Mouse (Mus musculus) gonadal fat pad, adult 2 months (tissue): Measurements from ENCODE around the gene Adcy3. TPM values are rescaled to one million over a fixed set of nuclear protein-coding genes. Genes with fewer than 3 reads are reported as not detected.

Source experiments
- DNase-seq: peaks from one replicate; pipeline ENCODE4 v3.0.0-alpha.2; 2012; ENCODE audit warnings: low read depth
- polyA plus RNA-seq: library from polyadenylated mRNA; depleted of rRNA; stranded (reverse); fragments of >200 nt; gene quantifications from 2 replicates; pipeline ENCODE4 v1.2.3, GENCODE M21; 2012

The Adcy3 gene
- polyA plus RNA-seq, 1 experiment = 8.5 TPM

- DNase-seq = no peak
These were observed 47.6 kb downstream of the Adcy3 start for GRCm38 (mm10) chr12:4180507-4180906.

DNA sequence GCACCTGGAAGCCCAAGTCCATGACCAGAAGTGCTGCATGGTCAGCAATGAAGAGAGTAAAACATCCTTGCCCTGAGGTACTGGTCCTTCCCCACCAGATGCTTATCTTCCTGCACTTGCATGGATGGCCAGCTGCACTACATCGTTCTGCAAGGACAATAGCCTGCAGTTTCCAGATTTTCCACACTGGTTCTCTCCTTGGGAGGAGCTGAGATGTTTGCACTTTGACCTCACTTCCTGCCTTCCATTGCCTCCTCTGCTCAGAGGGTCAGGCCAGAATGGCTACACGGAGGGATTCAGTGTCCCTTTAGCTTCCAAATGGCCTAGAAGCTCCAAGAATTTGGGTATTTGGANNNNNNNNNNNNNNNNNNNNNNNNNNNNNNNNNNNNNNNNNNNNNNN lies 51.7 kb downstream of the Adcy3 start:
- no peak for DNase-seq

- peak; percentile 90 for DNase-seq
These were observed 55.5 kb downstream of the Adcy3 start for GRCm38 (mm10) chr12:4188171-4189059.

DNA sequence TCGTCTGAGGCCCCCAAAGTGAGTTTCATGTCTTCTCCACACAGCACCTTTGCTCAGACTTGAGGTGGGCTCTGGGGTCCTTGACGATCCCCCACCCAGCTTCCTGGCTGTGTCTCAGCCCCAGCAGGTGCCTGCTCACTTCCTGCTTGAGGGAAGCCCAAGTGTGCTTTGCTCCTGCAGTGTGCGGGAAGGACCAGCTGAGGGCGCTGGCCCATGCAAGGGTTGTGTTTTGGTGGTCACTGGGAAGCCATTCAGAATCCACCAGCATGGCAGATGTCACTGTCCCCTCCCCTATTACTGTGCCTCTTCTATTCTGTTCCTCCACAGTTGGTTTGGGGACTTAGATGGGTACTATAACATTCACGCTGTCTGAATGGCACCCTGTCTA lies 56.2 kb downstream of the Adcy3 start:
- no peak for DNase-seq

DNA sequence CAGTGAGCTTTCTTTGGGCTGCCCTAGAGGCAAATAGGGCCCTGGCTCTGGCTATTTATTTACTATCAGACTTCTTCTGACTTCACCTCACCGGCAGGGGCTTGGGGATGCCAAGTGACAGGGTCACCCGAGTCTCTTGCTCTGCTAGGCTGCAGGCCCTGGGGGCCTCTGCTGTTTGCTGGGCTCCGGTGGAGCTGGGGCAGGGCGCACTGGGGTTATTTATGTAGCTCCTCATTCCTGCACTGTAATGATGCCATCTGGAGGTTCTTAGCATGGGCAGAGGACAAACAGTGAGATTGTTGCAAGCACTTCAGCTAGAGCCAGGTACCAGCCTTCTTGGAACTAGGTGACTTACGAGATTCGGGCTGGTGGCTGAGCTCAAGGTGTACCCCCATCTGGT lies 59.6 kb downstream of the Adcy3 start:
- DNase-seq = no peak

- no peak for DNase-seq
These were observed 60.3 kb downstream of the Adcy3 start for GRCm38 (mm10) chr12:4193025-4193740.

DNA sequence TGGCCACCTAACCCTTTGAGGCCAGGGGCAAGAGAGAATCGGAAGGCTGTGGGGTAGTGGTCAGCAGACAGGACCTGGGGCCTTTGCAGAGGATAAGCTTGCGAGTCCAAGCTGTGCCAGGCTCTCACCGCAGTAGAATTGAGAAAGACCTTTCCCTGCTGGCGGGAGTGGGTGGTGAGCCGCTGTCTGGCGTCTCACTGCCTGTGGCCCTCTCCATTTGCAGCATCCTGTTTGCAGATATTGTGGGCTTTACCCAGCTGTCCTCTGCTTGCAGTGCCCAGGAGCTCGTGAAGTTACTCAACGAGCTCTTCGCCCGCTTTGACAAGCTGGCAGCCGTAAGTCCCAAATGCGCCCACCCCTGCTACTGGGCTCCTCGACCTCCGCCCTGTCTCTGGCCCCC lies 61.7 kb downstream of the Adcy3 start:
- DNase-seq = no peak

DNA sequence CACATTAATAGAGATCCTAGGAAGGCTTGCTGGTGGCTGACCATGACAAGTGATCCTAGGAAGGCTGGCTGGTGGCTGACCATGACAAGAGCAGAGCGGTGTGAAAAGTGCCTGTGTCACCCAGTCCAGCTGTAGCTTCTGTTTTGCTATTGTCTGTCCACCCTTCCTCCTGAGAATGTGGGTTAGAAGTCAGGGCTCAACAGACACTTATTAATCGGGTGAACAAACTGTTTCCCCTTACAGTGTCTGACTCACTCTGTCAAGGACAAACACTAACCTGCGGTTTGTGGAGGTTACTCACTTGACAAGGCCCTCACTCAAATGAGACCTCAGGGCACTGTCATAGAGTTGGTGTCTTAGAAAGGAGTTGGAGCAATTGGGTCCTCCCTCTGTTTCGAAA lies 65.8 kb downstream of the Adcy3 start:
- DNase-seq = no peak

- DNase-seq = no peak
These were observed 66.4 kb downstream of the Adcy3 start for GRCm38 (mm10) chr12:4199271-4199670.

DNA sequence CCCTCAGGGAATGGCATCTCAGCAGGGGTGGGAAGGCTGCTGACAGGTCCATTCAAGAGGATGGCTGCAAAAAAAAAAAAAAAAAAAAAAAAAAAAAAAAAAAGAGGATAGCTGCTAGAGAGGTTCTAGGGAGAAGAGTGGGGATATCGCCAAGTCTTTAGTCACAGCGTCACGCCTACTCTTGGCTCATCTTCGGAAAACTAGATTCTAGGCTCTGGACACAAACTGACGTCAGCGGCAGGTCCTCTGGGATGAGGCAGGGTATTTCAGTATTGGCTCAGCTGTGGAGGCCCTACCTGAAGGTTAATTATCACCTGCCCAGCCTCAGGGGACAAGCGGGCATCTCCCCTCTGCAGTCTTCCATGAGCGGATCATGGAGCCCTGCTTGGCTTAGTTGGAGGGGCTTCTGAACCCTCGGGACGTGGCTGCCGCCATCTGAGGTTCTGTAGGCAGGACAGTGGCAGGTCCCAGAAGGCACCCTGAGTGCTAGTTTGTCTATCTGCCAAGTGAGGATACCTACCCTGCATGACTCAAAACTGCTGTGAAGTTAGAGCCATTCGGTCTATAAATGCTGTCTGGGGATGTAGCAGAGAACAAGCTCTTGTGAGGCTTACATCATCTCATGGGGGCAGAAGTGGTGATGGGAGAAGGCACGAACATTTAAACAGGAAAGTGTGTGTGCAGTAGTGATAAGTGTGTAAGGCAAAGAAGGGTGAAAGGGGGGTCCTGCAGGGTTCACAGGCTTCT lies 68.7 kb downstream of the Adcy3 start:
- DNase-seq = no peak

DNA sequence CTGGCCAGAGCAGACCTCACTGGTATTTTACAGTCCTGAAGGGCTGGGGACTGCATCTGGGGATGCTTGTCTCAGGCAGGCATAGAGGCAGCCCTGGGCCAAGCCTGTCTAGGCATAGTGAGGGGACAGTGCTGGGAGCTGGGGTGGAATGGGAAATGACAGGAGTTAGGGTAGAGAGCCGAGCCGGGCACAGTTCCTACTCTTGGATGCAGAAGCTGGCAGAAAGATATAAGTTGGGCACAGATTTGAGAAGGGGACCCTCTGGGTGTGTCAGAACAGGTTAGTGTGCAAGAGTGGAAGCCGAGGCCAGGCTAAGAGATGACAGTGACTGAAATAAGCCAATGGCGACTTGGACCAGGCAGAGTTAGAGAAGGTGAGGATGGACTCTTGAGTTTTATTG lies 69.3 kb downstream of the Adcy3 start:
- no peak for DNase-seq

GRCm38 (mm10) chr12:4206106-4206505 lies 73.2 kb downstream of the Adcy3 start:
- DNase-seq = no peak

- DNase-seq = no peak
These were observed 75.7 kb downstream of the Adcy3 start for GRCm38 (mm10) chr12:4208405-4209133.

GRCm38 (mm10) chr12:4209196-4209595 lies 76.3 kb downstream of the Adcy3 start:
- DNase-seq = no peak

DNA sequence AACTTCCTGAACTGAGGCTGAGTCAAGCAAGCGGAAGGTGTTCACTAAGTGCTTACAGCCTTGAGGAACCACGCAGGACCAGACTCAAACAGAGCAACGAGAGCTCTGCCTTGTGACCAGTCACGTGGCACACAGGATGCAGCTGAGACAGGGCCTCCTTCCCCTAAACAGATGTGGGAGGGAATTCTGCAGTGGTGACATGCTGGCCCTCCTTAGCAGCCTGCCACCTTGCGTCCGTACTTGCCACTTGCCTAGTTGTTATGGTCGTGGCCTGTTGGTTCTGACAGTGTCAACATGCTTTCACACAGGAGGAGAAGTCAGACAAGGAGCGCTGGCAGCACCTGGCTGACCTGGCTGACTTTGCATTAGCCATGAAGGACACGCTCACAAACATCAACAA lies 78.3 kb downstream of the Adcy3 start:
- DNase-seq = no peak

DNA sequence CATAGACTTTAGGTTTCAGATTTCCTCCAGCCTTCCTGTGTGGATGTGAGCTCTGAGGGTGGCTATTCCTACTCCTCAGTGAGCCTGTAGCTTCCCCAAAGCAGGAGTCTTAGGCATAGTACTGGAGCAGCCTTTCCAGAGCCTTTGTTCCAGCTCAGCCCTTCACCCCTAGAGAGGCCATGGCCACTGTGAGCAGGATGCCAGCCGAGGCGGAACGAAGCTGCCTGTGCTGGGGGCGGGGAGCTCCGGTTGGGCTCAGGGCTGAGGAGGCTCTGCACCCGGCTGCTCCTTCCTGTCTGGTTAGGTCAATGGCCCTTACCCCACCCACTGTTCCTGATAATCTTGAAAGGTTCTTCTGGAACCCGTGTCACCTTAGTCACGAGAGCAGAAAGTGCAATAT lies 80.0 kb downstream of the Adcy3 start:
- DNase-seq = no peak

- no peak for DNase-seq
These were observed 97.3 kb downstream of the Adcy3 start for GRCm38 (mm10) chr12:4230156-4230555.

GRCm38 (mm10) chr12:4232777-4233176 lies 99.9 kb downstream of the Adcy3 start:
- DNase-seq = no peak

DNA sequence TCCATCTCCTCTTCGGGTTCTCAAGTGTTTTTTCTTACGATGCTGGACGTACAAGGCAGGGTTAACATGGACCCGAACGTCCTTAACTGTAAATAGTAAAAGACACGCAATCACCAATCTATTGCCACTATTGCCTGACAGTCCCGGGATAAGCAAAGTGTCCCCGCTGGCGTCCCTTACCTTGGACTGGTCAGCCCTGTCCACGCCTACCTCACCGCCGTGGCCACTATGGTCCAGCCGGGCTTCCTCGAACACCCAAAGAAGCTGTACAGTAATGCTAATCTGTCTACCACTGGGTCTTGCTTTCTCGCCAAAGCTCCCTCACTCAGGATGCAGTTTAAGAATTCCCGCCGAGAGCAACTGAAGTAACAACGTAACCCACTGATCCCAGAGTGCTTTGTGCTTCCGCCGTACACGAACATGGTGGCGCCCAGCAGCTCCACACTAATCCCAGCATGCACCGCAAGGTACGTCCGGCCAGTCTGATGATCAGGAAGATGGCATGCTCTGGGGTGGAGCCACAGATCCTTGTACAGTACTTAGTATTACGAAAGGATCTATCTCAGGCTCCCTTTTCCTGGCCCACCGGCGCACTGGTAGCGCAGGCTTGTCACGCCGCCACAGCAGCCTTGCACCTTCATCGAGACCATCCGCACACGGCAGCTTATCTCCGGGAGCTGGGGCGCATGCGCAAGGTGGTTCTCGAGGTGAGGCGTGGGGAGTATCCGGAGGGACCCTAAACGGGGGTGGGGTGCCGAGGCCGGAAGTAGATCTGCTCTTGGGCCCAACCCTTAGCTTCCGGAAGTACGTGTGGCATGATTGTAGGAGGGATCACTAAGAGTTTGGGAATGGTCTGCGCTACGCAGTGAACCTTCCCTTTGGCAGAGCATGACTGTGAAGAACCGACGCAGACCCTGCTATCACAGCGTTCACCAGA lies 100.9 kb downstream of the Adcy3 start, which contains the start of the genes Ptrhd1 and Cenpo:
Gene Ptrhd1 (plus strand): TSS at position 456 of the 937 bp plus-strand sequence.
Gene Cenpo (minus strand): TSS at position 723 of the 937 bp plus-strand sequence.
- peak; percentile 89 for DNase-seq

DNA sequence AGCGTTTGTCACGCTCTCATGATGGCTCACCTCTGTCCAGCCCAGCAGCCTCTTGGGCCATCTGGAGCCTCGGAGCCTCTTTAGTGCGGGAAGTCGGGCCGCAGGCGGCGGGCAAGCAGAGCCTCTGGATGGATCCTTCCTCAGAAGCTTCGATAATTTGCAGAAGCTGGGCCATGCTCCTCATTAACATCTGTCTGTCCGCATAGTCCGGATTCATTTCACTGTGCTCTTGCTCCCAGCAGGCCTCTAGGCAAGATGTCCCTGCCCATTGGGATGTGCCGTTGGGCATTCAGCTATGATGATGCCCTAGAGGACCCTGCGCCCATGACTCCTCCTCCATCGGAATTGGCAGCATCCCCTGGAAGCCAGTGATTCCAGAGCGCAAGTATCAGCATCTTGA lies 104.6 kb downstream of the Adcy3 start:
- no peak for DNase-seq
